Mouse (Mus musculus): ENCODE measurements at regions not wholly inside any gene's neighbourhood (a gene's known extent, or its start where the extent isn't known, plus 50 kb on each side); places are given as distances from the start of the nearest gene placed in this dataset.

DNA sequence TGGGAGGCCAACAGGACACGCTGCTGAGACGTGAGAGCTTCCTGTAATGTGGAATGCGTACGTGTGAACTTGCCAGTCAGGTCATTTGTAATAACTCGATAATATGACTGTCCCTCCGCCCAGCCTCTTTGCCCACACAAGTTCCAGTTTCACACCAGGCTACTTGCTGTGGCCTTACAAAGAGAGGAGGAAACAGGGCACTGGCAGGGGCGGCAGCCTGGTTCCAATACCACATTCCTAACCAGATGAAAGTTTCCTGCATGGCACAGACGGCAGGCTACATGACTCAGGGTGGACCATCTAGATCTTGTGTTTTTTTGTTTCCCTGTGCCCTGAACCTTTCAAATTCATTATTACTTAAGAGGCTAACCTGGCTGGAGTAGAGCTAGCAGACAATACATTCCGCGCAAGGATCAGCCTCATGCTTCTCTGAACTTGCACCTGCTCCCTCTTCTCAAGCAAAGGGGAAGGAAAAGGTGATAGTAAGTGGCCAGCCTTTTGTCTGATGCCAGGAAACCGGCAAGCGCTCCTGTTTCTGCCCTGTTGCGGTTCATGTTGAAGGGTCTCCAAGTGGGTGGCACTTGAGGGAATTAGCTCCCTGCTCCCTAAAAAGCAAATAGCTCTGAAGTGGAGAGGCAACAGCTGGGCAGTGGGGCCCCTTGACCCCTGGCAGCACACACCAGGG, 60.2 kb upstream of the Egln3 start:
- no peak for ATAC-seq (ENCODE audit: low read depth)
- Histone ChIP-seq H3K27me3 (ENCODE audit: control insufficient read depth, insufficient read depth, low read length) (no peaks in the 10 kb centered on the region), H3K4me3 (ENCODE audit: low read depth, low read length) (no peak overlapping the region), H3K27ac (ENCODE audit: low read depth, low read length) (no peak overlapping the region), H3K4me2 (ENCODE audit: low read depth, low read length) (no peak overlapping the region), H3K36me3 (ENCODE audit: control insufficient read depth, insufficient read depth, low read length) (no peaks in the 10 kb centered on the region), H3K9ac (replicated peaks; ENCODE audit: low read depth, low read length) (no peak overlapping the region), H3K9me3 (ENCODE audit: control insufficient read depth, low read length) (no peaks in the 10 kb centered on the region), H3K4me1 (ENCODE audit: control insufficient read depth, insufficient read depth, low read length) (no peaks in the 10 kb centered on the region)
- 77% methylated on average over 13 of the region's 13 CpGs for WGBS

DNA sequence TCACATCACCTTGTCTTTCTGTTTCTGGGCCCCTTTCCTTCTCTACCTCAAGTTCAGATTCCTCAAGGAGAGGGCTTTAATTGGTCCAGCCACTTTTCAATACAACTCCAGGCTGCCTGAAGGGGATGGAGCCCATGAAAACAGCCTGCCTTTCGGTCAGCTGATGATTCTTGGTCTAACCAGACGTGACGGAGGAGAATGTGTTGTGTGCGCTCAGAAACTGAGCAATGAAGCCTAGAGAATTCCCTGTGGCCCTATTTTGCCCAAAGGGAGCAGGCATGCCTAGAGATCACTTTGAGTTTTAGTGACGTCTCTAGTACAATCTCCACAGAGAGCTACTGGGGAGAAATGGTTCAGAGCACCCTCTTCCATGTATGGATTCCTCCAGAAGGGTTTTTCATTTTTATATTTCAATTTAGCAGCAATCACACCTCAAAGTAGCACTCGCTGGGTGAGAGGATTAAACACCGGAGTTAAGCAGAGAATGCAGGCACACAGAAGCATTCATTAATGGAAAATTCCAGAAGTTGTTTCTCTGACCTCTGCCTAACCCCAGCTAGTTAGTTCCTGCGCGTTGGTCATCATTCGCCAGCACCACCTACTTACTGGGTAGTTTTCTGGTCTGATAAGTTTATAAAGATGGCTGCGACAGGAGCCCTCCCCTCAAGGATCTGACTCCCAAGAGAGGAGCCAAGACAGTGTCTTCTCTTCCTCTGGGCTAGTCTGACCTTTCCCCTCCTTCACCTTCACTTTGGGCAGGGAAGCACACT, 58.8 kb upstream of the Egln3 start:
- Histone ChIP-seq H3K27me3 (ENCODE audit: control insufficient read depth, insufficient read depth, low read length) (no peaks in the 10 kb centered on the region), H3K9me3 (ENCODE audit: control insufficient read depth, low read length) (no peaks in the 10 kb centered on the region), H3K27ac (ENCODE audit: low read depth, low read length) (no peak overlapping the region), H3K9ac (replicated peaks; ENCODE audit: low read depth, low read length) (no peak overlapping the region), H3K36me3 (ENCODE audit: control insufficient read depth, insufficient read depth, low read length) (no peaks in the 10 kb centered on the region), H3K4me3 (ENCODE audit: low read depth, low read length) (no peak overlapping the region), H3K4me2 (ENCODE audit: low read depth, low read length) (no peak overlapping the region), H3K4me1 (ENCODE audit: control insufficient read depth, insufficient read depth, low read length) (no peaks in the 10 kb centered on the region)
- ATAC-seq (ENCODE audit: low read depth) = no peak
- 81% methylated on average over 11 of the region's 11 CpGs for WGBS

DNA sequence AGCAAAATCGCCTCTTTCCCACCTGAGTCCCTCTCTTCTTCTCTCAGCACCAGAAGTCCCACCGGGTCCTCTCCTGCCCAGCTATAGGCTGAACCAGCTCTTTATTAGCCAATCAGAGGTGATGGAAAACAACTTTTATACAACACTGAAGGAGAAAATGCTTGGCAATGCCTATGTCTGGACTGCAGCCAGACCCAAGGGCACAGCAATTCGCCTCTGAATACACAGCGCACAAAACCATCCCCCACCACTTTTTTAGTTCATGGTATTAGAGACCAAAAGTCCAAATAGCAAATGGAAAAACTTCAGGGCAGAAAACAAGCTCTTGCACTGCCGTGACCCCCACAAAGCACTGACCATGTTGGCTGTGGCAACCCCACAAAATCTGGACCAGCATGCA, 57.8 kb upstream of the Egln3 start:
- WGBS = 77% methylated on average over 5 of the region's 5 CpGs
- H3K36me3 ChIP-seq (ENCODE audit: control insufficient read depth, insufficient read depth, low read length) = no peaks in the 10 kb centered on the region
- no peaks in the 10 kb centered on the region for H3K9me3 ChIP-seq (ENCODE audit: control insufficient read depth, low read length)
- no peak for ATAC-seq (ENCODE audit: low read depth)
- H3K9ac ChIP-seq (replicated peaks; ENCODE audit: low read depth, low read length) = no peak overlapping the region
- H3K4me3 ChIP-seq (ENCODE audit: low read depth, low read length) = no peak overlapping the region
- H3K4me1 ChIP-seq (ENCODE audit: control insufficient read depth, insufficient read depth, low read length) = no peaks in the 10 kb centered on the region
- no peak overlapping the region for H3K4me2 ChIP-seq (ENCODE audit: low read depth, low read length)
- no peak overlapping the region for H3K27ac ChIP-seq (ENCODE audit: low read depth, low read length)
- no peaks in the 10 kb centered on the region for H3K27me3 ChIP-seq (ENCODE audit: control insufficient read depth, insufficient read depth, low read length)

- no peak for ATAC-seq (ENCODE audit: low read depth)
- Histone ChIP-seq H3K9ac (replicated peaks; ENCODE audit: low read depth, low read length) (no peak overlapping the region), H3K9me3 (ENCODE audit: control insufficient read depth, low read length) (no peaks in the 10 kb centered on the region), H3K36me3 (ENCODE audit: control insufficient read depth, insufficient read depth, low read length) (no peaks in the 10 kb centered on the region), H3K27me3 (ENCODE audit: control insufficient read depth, insufficient read depth, low read length) (no peaks in the 10 kb centered on the region), H3K4me3 (ENCODE audit: low read depth, low read length) (no peak overlapping the region), H3K4me1 (ENCODE audit: control insufficient read depth, insufficient read depth, low read length) (no peaks in the 10 kb centered on the region), H3K27ac (ENCODE audit: low read depth, low read length) (no peak overlapping the region), H3K4me2 (ENCODE audit: low read depth, low read length) (no peak overlapping the region)
- 82% methylated on average over 6 of the region's 6 CpGs for WGBS
These were observed 56.8 kb upstream of the Egln3 start for GRCm38 (mm10) chr12:54260502-54260901.

GRCm38 (mm10) chr12:54257776-54258433, 54.2 kb upstream of the Egln3 start:
- ATAC-seq (ENCODE audit: low read depth) = no peak
- Histone ChIP-seq H3K4me1 (ENCODE audit: control insufficient read depth, insufficient read depth, low read length) (no peaks in the 10 kb centered on the region), H3K4me2 (ENCODE audit: low read depth, low read length) (no peak overlapping the region), H3K9me3 (ENCODE audit: control insufficient read depth, low read length) (no peaks in the 10 kb centered on the region), H3K9ac (replicated peaks; ENCODE audit: low read depth, low read length) (no peak overlapping the region), H3K27me3 (ENCODE audit: control insufficient read depth, insufficient read depth, low read length) (no peaks in the 10 kb centered on the region), H3K27ac (ENCODE audit: low read depth, low read length) (no peak overlapping the region), H3K36me3 (ENCODE audit: control insufficient read depth, insufficient read depth, low read length) (no peaks in the 10 kb centered on the region), H3K4me3 (ENCODE audit: low read depth, low read length) (no peak overlapping the region)
- 58% methylated on average over 7 of the region's 7 CpGs for WGBS

GRCm38 (mm10) chr12:54256506-54257128, 53.0 kb upstream of the Egln3 start:
- H3K27me3 ChIP-seq (ENCODE audit: control insufficient read depth, insufficient read depth, low read length) = no peaks in the 10 kb centered on the region
- WGBS = 79% methylated on average over 6 of the region's 6 CpGs

More at GRCm38 (mm10) chr12:54256506-54257128, 53.0 kb upstream of the Egln3 start:
- Histone ChIP-seq H3K4me2 (ENCODE audit: low read depth, low read length) (no peak overlapping the region), H3K27ac (ENCODE audit: low read depth, low read length) (no peak overlapping the region), H3K36me3 (ENCODE audit: control insufficient read depth, insufficient read depth, low read length) (no peaks in the 10 kb centered on the region), H3K4me1 (ENCODE audit: control insufficient read depth, insufficient read depth, low read length) (no peaks in the 10 kb centered on the region), H3K9ac (replicated peaks; ENCODE audit: low read depth, low read length) (no peak overlapping the region), H3K9me3 (ENCODE audit: control insufficient read depth, low read length) (no peaks in the 10 kb centered on the region), H3K4me3 (ENCODE audit: low read depth, low read length) (no peak overlapping the region)
- ATAC-seq (ENCODE audit: low read depth) = no peak
